Mouse (Mus musculus) embryonic facial prominence, embryonic 13.5 days (tissue): ENCODE data around the gene Plekha7. TPM values are rescaled to one million over a fixed set of nuclear protein-coding genes. Genes with fewer than 3 reads are reported as not detected.

Experiments
- ATAC-seq: fragments of 200-750 bp; cut with Nextera tagmentation; 2 replicates; pipeline ENCODE4 v1.8.0; 2017; ENCODE audit warnings: low read depth; ENCODE audit not compliant: insufficient number of reproducible peaks, insufficient read depth, low FRiP score, low TSS enrichment
- H3K27ac ChIP-seq: fragments of 300-500 bp; sonication (generic); 2 replicates; pipeline ENCODE4 v1.5.1; 2015; ENCODE audit warnings: moderate library complexity, mild to moderate bottlenecking, inconsistent platforms
- H3K27me3 ChIP-seq: fragments of 300-500 bp; sonication (generic); 2 replicates; pipeline ENCODE4 v1.6.1; 2015; ENCODE audit warnings: mild to moderate bottlenecking, inconsistent platforms
- H3K36me3 ChIP-seq: fragments of 300-500 bp; sonication (generic); 2 replicates; pipeline ENCODE4 v1.6.1; 2015; ENCODE audit warnings: mild to moderate bottlenecking, inconsistent platforms
- H3K4me1 ChIP-seq: fragments of 300-500 bp; sonication (generic); 2 replicates; pipeline ENCODE4 v1.6.1; 2015; ENCODE audit warnings: inconsistent platforms
- H3K4me2 ChIP-seq: fragments of 300-500 bp; sonication (generic); 2 replicates; pipeline ENCODE4 v1.6.1; 2015; ENCODE audit warnings: moderate library complexity, mild to moderate bottlenecking, inconsistent platforms
- H3K4me3 ChIP-seq: fragments of 300-500 bp; sonication (generic); 2 replicates; pipeline ENCODE4 v1.5.1; 2015; ENCODE audit warnings: mild to moderate bottlenecking, inconsistent platforms
- H3K9ac ChIP-seq: fragments of 300-500 bp; sonication (generic); 2 replicates; pipeline ENCODE4 v1.6.1; 2015; ENCODE audit warnings: mild to moderate bottlenecking, inconsistent platforms
- H3K9me3 ChIP-seq: fragments of 300-500 bp; sonication (generic); 2 replicates; pipeline ENCODE4 v1.6.1; 2016; ENCODE audit warnings: inconsistent platforms
- WGBS: fragments of 180-500 bp; shearing (Covaris S2); methylation state at CpG from one replicate; pipeline ENCODE4 v1.1.7; 2015; ENCODE audit warnings: mixed read lengths; 5-methylcytosine and 5-hydroxymethylcytosine counted together
- polyA plus RNA-seq: library from polyadenylated mRNA; unstranded; fragments of >200 nt; fragmentation: Nextera tagmentation; extraction: Ambion mirVana; gene quantifications from 2 replicates; pipeline ENCODE4 v1.2.1, GENCODE M21; 2015

Gene Plekha7
- polyA plus RNA-seq, 1 experiment from 2014 or later: 10.9 TPM

GRCm38 (mm10) chr7:116192966-116193365 lies 115.2 kb downstream of the Plekha7 start:
- peak overlapping the region; percentile 77 for H3K27ac ChIP-seq
- peaks cover 44% of the 10 kb centered on the region for H3K4me1 ChIP-seq
- no peak for ATAC-seq
- H3K9ac ChIP-seq: no peak overlapping the region
- no peaks in the 10 kb centered on the region for H3K27me3 ChIP-seq
- 70% methylated on average over 7 of the region's 7 CpGs for WGBS
- H3K9me3 ChIP-seq: no peaks in the 10 kb centered on the region
- no peak overlapping the region for H3K4me3 ChIP-seq
- H3K36me3 ChIP-seq: no peaks in the 10 kb centered on the region
- peak overlapping the region; percentile 27; the same call in 1 of the 2 replicates for H3K4me2 ChIP-seq

GRCm38 (mm10) chr7:116192096-116192595 lies 116.0 kb downstream of the Plekha7 start:
- no peak overlapping the region for H3K9ac ChIP-seq
- H3K9me3 ChIP-seq: no peaks in the 10 kb centered on the region
- peak overlapping the region; percentile 77 for H3K27ac ChIP-seq
- H3K4me2 ChIP-seq: no peak overlapping the region
- WGBS: 65% methylated on average over 4 of the region's 4 CpGs
- no peaks in the 10 kb centered on the region for H3K27me3 ChIP-seq
- H3K4me3 ChIP-seq: no peak overlapping the region
- peaks cover 42% of the 10 kb centered on the region for H3K4me1 ChIP-seq
- no peaks in the 10 kb centered on the region for H3K36me3 ChIP-seq
- ATAC-seq: no peak

GRCm38 (mm10) chr7:116191138-116191537 lies 117.0 kb downstream of the Plekha7 start:
- H3K36me3 ChIP-seq: no peaks in the 10 kb centered on the region
- no peak overlapping the region for H3K4me2 ChIP-seq
- H3K27ac ChIP-seq: peak overlapping the region; percentile 23; the same call in 1 of the 2 replicates
- H3K4me1 ChIP-seq: peaks cover 47% of the 10 kb centered on the region
- WGBS: 21% methylated on average over 3 of the region's 3 CpGs
- no peaks in the 10 kb centered on the region for H3K27me3 ChIP-seq
- ATAC-seq: no peak
- H3K4me3 ChIP-seq: no peak overlapping the region
- no peak overlapping the region for H3K9ac ChIP-seq
- H3K9me3 ChIP-seq: no peaks in the 10 kb centered on the region

GRCm38 (mm10) chr7:116189708-116190107 lies 118.5 kb downstream of the Plekha7 start:
- no peak overlapping the region for H3K9ac ChIP-seq
- ATAC-seq: no peak
- no peak overlapping the region for H3K4me2 ChIP-seq
- peak overlapping the region; percentile 45; the same call in 1 of the 2 replicates for H3K27ac ChIP-seq
- WGBS: 37% methylated on average over 9 of the region's 9 CpGs
- no peaks in the 10 kb centered on the region for H3K36me3 ChIP-seq
- H3K9me3 ChIP-seq: no peaks in the 10 kb centered on the region
- peaks cover 54% of the 10 kb centered on the region for H3K4me1 ChIP-seq
- H3K4me3 ChIP-seq: no peak overlapping the region
- H3K27me3 ChIP-seq: no peaks in the 10 kb centered on the region

- Histone ChIP-seq H3K36me3 (no peaks in the 10 kb centered on the region), H3K4me3 (no peak overlapping the region), H3K27ac (no peak overlapping the region), H3K27me3 (no peaks in the 10 kb centered on the region), H3K9ac (no peak overlapping the region), H3K4me2 (no peak overlapping the region), H3K4me1 (peaks cover 55% of the 10 kb centered on the region), H3K9me3 (no peaks in the 10 kb centered on the region)
- WGBS: 87% methylated on average over 5 of the region's 5 CpGs
- ATAC-seq: no peak
Observed at GRCm38 (mm10) chr7:116188391-116188790, 119.8 kb downstream of the Plekha7 start.

GRCm38 (mm10) chr7:116187521-116187920 lies 120.7 kb downstream of the Plekha7 start:
- Histone ChIP-seq H3K4me1 (peaks cover 55% of the 10 kb centered on the region), H3K9me3 (no peaks in the 10 kb centered on the region), H3K4me2 (no peak overlapping the region), H3K36me3 (no peaks in the 10 kb centered on the region), H3K4me3 (no peak overlapping the region), H3K27me3 (no peaks in the 10 kb centered on the region), H3K9ac (no peak overlapping the region), H3K27ac (no peak overlapping the region; the same call in 1 of the 2 replicates)
- WGBS: 62% methylated on average over 3 of the region's 3 CpGs
- no peak for ATAC-seq

GRCm38 (mm10) chr7:116186847-116187246 lies 121.3 kb downstream of the Plekha7 start:
- Histone ChIP-seq H3K4me2 (no peak overlapping the region), H3K4me3 (no peak overlapping the region), H3K36me3 (no peaks in the 10 kb centered on the region), H3K4me1 (peaks cover 51% of the 10 kb centered on the region), H3K9ac (no peak overlapping the region), H3K9me3 (no peaks in the 10 kb centered on the region), H3K27me3 (no peaks in the 10 kb centered on the region), H3K27ac (no peak overlapping the region; the same call in 1 of the 2 replicates)
- 62% methylated on average over 1 of the region's 1 CpGs for WGBS
- ATAC-seq: no peak

- no peak overlapping the region for H3K4me3 ChIP-seq
- peaks cover 44% of the 10 kb centered on the region for H3K4me1 ChIP-seq
- 48% methylated on average over 5 of the region's 5 CpGs for WGBS
- no peak overlapping the region for H3K4me2 ChIP-seq
- H3K36me3 ChIP-seq: no peaks in the 10 kb centered on the region
- H3K27ac ChIP-seq: no peak overlapping the region
- no peak overlapping the region for H3K9ac ChIP-seq
- H3K9me3 ChIP-seq: no peaks in the 10 kb centered on the region
- ATAC-seq: no peak
- no peaks in the 10 kb centered on the region for H3K27me3 ChIP-seq
Observed at GRCm38 (mm10) chr7:116186156-116186555, 122.0 kb downstream of the Plekha7 start.

GRCm38 (mm10) chr7:116184358-116185057 lies 123.7 kb downstream of the Plekha7 start:
- Histone ChIP-seq H3K9me3 (no peaks in the 10 kb centered on the region), H3K27me3 (no peaks in the 10 kb centered on the region), H3K9ac (no peak overlapping the region), H3K4me3 (no peak overlapping the region), H3K4me2 (no peak overlapping the region), H3K4me1 (peaks cover 33% of the 10 kb centered on the region), H3K36me3 (no peaks in the 10 kb centered on the region), H3K27ac (no peak overlapping the region)
- 39% methylated on average over 11 of the region's 11 CpGs for WGBS
- ATAC-seq: no peak

- no peaks in the 10 kb centered on the region for H3K36me3 ChIP-seq
- no peaks in the 10 kb centered on the region for H3K27me3 ChIP-seq
- no peak overlapping the region for H3K4me3 ChIP-seq
- WGBS: 83% methylated on average over 1 of the region's 1 CpGs
- H3K9me3 ChIP-seq: no peaks in the 10 kb centered on the region
- ATAC-seq: no peak
- no peak overlapping the region for H3K27ac ChIP-seq
- H3K4me2 ChIP-seq: no peak overlapping the region
- H3K4me1 ChIP-seq: peaks cover 25% of the 10 kb centered on the region
- H3K9ac ChIP-seq: no peak overlapping the region
Observed at GRCm38 (mm10) chr7:116182451-116182850, 125.7 kb downstream of the Plekha7 start.

GRCm38 (mm10) chr7:116181444-116181946 lies 126.7 kb downstream of the Plekha7 start:
- Histone ChIP-seq H3K27me3 (no peaks in the 10 kb centered on the region), H3K36me3 (no peaks in the 10 kb centered on the region), H3K9me3 (no peaks in the 10 kb centered on the region), H3K9ac (no peak overlapping the region), H3K4me2 (no peak overlapping the region), H3K4me1 (peaks cover 15% of the 10 kb centered on the region), H3K4me3 (no peak overlapping the region), H3K27ac (no peak overlapping the region)
- WGBS: 84% methylated on average over 5 of the region's 5 CpGs
- no peak for ATAC-seq

GRCm38 (mm10) chr7:116178916-116179315 lies 129.3 kb downstream of the Plekha7 start:
- no peak overlapping the region for H3K4me3 ChIP-seq
- no peak overlapping the region for H3K9ac ChIP-seq
- 90% methylated on average over 3 of the region's 3 CpGs for WGBS
- no peaks in the 10 kb centered on the region for H3K36me3 ChIP-seq
- H3K4me2 ChIP-seq: no peak overlapping the region
- no peaks in the 10 kb centered on the region for H3K4me1 ChIP-seq
- no peak overlapping the region for H3K27ac ChIP-seq
- H3K27me3 ChIP-seq: no peaks in the 10 kb centered on the region
- no peaks in the 10 kb centered on the region for H3K9me3 ChIP-seq
- ATAC-seq: no peak
